Mouse (Mus musculus) NIH3T3 (cell line): Measurements from ENCODE around the gene Ppp2r3a.

ENCODE experiments used
- DNase-seq: peaks from one replicate; pipeline ENCODE4 v3.0.0-alpha.2; 2012; ENCODE audit warnings: low read depth

Gene Ppp2r3a

GRCm38 (mm10) chr9:101251644-101252337, at the start of gene Ppp2r3a:
Gene Ppp2r3a (minus strand): TSS chr9:101251795.
- peak; percentile 95 for DNase-seq

GRCm38 (mm10) chr9:101300441-101300935, 48.9 kb upstream of the Ppp2r3a start:
- no peak for DNase-seq

- no peak for DNase-seq
Measured at GRCm38 (mm10) chr9:101291676-101292660, 40.4 kb upstream of the Ppp2r3a start.

GRCm38 (mm10) chr9:101290876-101291275, 39.3 kb upstream of the Ppp2r3a start:
- no peak for DNase-seq

GRCm38 (mm10) chr9:101289750-101290149, 38.2 kb upstream of the Ppp2r3a start:
- DNase-seq, result no peak

GRCm38 (mm10) chr9:101288901-101289647, 37.5 kb upstream of the Ppp2r3a start:
- DNase-seq, result no peak

- DNase-seq, result no peak
Measured at GRCm38 (mm10) chr9:101286766-101287165, 35.2 kb upstream of the Ppp2r3a start.

GRCm38 (mm10) chr9:101284049-101284448, 32.5 kb upstream of the Ppp2r3a start:
- no peak for DNase-seq

GRCm38 (mm10) chr9:101282651-101283050, 31.1 kb upstream of the Ppp2r3a start:
- DNase-seq, result no peak

GRCm38 (mm10) chr9:101281906-101282305, 30.3 kb upstream of the Ppp2r3a start:
- no peak for DNase-seq

GRCm38 (mm10) chr9:101281326-101281725, 29.7 kb upstream of the Ppp2r3a start:
- DNase-seq, result no peak

GRCm38 (mm10) chr9:101280867-101281266, 29.3 kb upstream of the Ppp2r3a start:
- DNase-seq, result no peak

- no peak for DNase-seq
Measured at GRCm38 (mm10) chr9:101280211-101280610, 28.6 kb upstream of the Ppp2r3a start.

- DNase-seq, result no peak
Measured at GRCm38 (mm10) chr9:101272715-101273114, 21.1 kb upstream of the Ppp2r3a start.

- no peak for DNase-seq
Measured at GRCm38 (mm10) chr9:101270020-101270419, 18.4 kb upstream of the Ppp2r3a start.

- DNase-seq, result no peak
Measured at GRCm38 (mm10) chr9:101266043-101266442, 14.4 kb upstream of the Ppp2r3a start.

- DNase-seq, result peak; percentile 93
Measured at GRCm38 (mm10) chr9:101265546-101265945, 14.0 kb upstream of the Ppp2r3a start.

- DNase-seq, result no peak
Measured at GRCm38 (mm10) chr9:101262815-101263214, 11.2 kb upstream of the Ppp2r3a start.

GRCm38 (mm10) chr9:101261989-101262571, 10.5 kb upstream of the Ppp2r3a start:
- no peak for DNase-seq

- DNase-seq, result no peak
Measured at GRCm38 (mm10) chr9:101261443-101261842, 9.8 kb upstream of the Ppp2r3a start.

- DNase-seq, result no peak
Measured at GRCm38 (mm10) chr9:101253136-101253535, 1.5 kb upstream of the Ppp2r3a start.

- no peak for DNase-seq
Measured at GRCm38 (mm10) chr9:101252541-101252940, 946 bp upstream of the Ppp2r3a start.
